Mouse (Mus musculus) MEL-GATA-1-ER (cell line): ENCODE measurements at regions not wholly inside any gene's neighbourhood (a gene's known extent, or its start where the extent isn't known, plus 50 kb on each side); places are given as distances from the start of the nearest gene placed in this dataset.

Experiments used
- DNase-seq: peaks from one replicate; pipeline ENCODE4 v3.0.0-alpha.2; 2012; ENCODE audit warnings: low read depth; ENCODE audit errors: extremely low read depth

DNA sequence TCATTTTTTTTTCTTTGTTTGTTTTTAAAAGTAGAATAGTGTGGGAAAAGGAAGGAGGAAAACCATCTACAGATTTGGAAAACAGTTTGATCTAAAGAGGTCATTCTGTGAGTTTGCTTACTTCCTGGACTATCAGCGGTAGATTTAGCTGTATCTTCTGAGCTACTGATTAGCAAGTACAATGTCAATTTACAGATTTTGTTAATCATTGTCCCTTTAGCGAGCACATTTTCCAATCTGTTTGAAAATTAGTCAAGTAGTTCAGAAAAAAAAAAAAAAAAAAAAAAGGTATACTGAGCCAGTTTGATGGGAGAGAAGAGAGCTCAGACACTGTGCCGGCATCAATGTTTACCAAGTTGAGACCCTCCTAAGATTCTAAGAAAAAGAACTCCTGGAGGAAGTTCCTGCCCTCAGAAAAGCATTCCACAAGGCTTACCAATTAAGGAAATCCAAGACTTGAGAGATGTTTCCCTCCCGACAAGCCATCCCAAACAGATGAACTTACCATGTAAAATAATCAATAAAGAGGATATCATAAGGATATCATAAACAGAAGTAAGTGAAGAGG lies 212.3 kb upstream of the Cited2 start:
- DNase-seq: no peak

DNA sequence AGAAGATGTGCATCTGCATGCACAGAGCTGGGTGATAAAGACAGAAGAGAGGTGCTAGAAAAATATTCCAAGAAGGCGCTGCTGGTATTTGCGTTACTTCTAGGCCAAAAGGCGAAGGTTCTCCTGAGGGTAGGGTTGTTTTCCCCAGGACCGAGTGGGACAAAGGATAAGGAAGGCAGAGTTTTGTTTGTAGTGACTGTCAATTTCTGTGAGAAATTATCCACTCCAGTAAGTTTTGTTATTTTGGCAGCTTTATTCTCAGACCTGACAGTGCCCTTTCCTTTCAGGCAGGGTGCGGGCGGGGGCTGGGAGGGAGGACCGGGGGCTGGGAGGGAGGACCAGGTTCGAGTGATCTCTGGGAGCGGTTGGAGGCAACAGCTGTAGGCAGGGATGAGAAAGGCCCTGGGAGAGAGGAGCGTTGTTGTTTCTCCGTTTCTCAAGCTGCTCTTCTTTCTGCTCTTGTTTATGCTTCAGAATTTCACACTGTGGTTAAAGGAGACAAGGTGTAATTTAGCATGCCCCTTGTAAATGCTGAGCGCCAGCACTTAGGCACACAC lies 211.2 kb upstream of the Cited2 start:
- no peak for DNase-seq

DNA sequence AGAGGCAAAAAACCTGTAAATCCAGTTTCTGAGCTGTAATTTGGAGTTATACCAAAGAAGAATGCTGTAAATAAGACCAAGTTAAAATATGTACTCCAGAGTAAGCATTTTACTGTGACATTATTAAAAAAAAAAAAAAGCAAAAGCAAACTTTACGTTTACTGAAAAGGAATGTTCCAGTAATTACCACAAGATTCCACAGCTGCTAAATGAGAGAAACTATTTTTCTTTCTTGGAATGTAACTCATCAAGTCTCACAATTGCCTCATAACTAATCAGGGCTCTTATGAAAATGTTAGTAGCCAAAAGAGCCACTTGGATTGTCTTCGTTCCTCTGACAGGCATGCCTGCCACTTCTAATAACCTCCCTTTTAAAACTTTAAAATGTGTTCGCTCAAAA lies 210.5 kb upstream of the Cited2 start:
- DNase-seq: no peak

DNA sequence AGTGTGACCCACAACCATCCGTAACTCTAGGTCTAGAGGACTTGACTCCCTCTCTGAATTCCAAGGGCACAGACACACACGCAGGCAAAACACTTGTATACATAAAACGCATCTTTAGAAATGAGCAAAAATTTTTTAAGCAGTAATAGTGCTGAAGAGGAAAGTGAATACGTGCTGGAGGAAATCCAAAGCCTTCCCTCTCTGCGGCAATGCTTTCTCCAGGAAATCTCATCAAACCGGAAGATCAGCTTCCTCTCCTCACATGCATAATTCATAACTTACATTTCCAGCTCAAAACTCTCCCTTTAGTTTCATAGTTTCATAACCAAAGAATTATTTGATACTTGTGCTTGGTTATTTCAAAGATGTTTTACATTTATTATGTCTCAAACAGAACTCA lies 209.3 kb upstream of the Cited2 start:
- no peak for DNase-seq

DNA sequence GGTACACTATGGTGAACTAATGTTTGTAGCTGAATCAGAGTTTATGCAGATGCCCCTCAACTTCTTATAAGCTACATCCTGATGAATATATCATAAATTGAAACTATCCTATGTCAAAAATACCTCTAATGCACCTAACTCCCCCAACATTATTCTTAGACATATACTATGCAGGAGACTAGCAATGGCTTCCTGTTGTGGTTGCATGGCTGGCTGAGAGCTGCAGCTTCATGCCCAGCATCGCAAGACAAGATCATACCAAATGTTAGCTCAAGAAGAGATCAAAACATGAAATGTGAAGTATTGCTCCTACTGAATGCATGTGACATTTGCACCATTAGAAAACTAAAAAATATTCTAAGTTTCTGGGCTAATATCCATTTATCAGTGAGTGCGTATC lies 206.9 kb upstream of the Cited2 start:
- no peak for DNase-seq

DNA sequence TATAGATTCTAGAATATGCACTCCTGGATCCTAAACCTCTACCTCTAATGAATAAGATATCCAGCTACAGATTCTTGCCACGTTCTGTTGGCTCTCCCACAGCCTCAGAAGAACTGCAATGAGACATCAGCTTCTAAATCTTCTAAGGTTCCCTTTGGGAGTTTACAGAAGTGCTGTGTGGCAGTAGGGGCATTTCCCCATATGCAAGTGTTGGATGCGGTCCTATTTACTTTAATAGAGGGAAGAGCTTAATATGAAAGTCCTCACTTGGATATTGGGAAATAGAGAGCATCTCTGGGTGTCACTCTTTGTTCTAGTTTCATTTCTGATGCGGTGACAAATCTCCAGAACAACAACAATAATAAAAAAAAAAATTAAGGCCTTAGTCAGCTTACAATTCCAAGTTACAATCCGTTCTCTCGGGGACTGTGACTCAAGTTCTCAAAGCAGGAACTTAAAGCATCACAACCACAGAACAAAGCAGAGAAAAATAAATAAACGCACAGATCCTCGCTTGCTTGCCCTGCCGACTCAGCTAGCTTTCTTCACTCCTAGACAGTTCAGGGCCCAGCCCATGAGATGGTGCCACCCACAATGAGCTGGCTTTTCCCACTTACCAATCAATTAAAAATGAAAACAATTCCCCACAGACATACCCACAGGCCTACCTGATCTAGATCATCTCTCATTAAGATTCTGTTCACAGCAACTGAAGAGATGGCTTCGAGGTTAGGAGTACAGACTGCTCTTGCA lies 204.4 kb upstream of the Cited2 start:
- DNase-seq: no peak

DNA sequence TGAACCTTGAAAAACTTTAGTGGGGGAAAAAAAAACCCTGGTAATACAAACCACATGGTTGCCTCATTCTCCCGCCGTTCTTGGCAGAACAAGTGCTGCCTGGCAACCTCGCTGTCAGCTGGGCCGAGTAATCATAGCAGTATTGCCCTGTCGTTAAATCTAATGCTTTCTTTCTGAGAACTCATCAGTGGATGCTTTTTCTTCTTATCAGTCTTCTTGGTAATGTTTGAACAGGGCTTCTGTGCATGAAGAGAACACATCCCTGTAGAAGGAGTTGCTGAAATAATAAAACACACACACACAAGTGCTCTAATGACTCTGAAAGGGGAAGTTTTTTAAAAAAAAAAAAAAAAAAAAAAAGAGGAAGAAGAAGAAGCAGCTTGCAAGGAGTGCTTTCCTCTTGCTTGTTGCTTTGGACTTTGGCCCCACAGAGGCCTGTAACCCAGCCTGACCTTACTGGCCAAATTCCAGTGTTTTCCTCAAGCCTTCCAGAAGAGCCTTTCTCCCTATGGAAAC lies 200.9 kb upstream of the Cited2 start:
- DNase-seq: peak; percentile 71

DNA sequence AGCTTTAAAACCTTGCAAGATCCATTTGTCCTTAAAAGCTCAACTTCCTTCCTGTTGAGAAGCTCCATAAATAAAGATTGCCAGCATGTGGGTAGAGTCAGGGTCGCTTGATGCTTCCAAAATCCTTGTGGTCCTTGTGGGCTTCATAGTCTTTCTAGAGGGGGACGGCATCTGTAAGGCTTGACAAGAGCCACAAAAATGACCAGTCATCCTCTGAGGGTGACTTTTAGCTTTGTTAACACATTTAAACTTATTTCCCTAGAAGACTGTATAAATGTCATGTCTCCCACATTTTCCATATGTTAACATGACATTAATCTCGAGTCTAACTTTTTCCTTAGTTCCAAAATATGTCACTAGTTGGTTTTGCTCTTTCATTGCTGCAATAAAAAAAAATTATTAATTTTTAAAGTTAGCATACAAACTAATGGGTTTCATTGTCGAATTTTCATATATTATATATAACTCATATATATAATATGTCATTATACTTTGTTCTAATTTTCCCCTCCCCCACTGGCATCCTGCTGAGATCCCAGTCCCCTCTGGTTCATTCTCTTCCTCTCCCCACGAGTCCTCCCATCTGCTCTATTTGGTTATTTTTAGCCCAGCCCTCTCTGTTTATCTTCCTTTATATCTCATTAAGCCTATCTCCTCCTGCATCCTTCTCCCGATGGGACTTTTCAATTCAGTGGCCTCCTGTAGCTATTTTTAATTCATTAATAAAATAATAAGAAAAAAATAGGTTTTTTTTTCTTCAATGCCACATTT lies 199.3 kb upstream of the Cited2 start:
- DNase-seq: no peak

DNA sequence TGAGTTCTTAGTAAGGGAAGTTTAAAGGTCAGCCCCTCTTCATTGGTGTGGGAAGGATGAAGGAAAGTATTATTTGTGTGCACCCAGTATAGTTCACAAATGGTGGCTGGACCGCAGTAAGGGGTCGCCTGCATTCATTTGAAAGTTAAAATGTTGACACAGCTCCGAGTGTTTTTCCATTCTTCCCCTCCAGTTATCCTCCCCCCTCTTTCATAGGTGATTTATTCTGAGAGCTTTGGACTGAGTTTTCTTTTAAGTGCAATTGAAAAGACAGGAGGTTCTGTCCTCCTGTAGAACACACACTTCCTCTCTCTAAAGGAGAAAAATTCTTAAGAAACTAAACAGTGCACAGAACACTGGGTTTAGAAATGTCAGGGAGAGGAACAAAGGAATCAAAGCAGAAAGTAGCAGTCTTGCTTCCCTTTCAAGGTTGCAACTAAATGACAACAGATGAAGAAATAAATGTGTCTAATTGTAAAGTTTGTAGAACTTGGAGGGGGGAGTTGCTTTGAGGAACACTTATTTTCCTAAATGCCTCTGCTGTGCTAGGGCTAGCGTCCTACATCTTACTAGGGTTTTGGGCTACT lies 195.8 kb upstream of the Cited2 start:
- DNase-seq: no peak

DNA sequence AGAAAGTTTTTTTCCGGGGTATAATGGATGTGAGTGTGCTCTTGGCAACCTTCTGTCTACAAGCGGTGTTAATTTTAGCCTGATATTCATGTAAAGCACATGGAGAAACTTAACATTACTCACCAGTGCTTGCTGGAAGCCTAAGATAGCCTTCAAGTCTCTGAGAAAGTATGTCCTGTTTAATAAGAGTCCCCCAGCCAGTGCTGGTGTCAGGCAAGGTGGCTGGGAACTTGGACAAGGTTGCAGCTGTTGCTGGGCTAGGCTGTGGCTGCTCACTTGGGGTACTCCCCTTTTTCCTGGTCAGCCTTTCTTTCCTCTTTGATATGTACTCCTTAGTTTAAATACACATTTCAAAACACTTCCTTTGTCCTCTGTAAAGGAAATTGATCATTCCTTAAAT lies 194.9 kb upstream of the Cited2 start:
- DNase-seq: no peak

DNA sequence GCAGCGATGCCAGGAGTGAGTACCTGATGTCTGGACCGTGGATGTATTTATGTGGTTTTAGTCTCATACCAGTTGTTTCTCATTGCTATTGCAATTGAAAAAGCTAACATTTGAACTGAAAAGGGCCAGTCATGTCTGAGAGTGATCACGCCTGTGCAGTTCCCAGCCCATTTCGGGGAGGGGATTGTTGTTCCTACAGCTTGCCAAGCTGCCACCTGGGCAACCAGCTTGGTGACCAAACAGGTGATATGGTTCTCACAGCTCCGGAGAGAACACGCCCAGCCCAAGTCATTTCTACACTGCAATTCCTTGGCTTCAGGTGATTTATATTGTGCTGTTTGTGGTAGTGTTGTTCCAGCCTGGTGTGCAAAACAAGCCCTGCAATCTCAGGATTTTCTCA lies 194.2 kb upstream of the Cited2 start:
- no peak for DNase-seq

DNA sequence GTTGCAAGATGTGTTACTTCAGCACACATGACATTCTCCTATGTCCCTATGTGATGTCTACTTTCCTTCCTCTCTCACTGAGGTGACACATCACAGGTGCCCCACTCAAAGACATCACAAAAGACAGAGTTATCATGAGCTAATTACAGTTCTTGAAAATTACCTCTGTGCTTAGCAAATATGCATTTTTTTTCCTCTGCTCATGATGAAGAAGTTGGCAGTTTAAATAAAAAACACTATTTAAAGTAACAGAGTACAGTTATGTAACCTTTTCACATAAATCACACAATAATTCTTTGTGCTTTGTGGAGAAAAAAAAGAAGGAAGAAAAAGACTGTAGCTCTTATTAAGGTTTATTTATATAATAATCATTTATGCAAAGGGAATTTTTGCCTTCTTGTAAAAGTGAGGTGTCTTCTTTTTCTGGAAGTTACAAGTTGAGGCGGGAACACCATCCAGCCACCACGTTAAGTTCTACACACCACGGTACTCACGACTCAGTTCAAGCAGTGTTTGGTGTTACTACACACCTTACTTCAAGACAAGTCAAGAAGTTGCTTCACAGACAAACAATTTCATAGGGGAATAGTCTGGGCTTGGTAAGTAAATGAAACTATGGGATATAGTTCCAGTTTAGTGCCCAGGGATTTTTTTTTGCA lies 193.0 kb upstream of the Cited2 start:
- no peak for DNase-seq

DNA sequence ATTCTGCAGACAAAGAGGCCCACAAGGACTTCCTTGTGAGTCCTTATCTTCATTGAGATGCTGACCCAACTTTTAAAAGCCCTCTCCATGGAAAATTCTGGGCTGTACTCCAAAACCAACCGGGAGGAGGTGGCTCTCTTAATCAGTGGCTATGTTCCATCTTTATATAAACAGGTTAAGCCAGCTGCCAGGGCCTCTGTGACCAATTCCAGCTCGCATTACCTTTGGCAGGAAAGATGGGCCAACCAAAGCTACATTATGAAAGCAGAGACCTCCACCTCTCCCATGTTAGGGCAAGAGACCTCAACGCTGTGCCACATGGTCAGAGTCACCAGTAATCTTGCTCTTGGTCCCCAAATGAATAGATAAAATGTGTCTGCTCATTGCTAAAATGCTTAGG lies 192.0 kb upstream of the Cited2 start:
- no peak for DNase-seq

DNA sequence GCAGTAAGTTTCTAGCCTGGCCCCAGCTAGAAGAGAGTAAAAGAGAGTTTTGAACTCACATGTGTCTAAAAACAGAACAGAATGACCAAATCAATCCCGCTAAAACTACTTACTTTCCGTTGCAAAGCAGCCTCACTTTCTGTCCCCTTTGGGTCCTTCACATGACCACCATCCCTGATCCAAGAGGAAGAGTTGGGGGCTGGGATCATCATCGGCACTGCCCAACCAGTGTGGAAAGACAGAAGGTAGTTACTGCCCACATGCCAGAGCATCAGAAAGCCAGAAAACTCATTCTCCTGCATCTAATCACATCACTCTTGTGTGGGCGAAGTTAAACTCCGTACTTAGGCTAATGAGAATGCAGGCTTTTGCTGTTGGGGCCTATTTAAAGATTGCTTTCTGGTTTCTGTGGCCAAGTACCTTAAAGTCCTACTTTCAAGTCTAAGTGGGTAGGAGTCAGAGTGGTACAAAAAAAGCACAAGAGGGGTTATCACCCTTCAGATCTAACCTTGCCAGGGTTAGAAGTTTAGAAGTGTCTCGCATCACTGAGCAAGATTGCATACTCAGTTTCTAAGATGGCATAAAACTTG lies 184.0 kb upstream of the Cited2 start:
- no peak for DNase-seq

DNA sequence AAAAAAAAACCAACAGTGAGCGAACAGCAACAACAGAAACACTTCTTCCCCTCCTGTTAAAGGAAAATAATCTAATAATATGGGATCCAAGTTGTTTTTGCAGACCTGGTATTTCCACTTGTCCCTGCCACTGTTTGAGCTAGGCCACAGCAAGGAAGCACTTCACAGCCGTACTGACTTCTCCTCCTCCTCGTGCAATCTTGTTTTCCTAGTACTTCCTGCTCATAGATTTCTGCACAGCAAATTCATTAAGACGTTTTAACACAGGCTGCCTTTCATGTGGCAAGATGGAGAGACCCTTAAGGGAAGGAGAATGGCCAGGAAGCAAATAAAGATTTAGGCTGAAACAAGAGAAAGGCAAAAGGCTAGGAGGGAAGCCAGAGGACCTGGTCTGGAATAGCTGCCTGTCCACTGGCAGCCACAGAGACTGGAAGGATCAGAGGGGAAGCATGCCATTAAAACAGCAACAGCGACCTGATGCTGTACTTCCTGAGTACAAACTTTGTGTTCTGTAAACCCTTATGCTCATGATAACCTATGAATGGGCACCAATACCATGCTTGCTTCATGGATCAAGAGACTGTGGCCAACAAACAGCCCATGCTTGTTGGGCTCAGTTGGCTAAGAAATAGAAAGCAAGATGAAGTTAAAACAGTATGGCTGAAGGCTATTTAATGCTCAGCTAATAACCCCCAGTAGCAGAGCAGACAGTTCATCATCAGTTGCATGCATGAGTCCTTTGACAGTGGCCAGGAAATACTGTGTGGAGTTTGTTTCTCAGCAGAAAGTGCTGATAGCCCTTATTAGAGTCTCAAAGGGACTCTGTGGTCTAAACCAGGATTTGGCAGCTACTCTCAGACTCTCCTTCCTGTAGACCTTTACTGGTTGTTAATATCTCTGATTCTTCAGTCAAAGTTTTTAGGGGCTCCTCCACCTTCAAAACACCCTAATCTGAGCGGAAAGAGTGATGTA lies 182.3 kb upstream of the Cited2 start:
- no peak for DNase-seq

DNA sequence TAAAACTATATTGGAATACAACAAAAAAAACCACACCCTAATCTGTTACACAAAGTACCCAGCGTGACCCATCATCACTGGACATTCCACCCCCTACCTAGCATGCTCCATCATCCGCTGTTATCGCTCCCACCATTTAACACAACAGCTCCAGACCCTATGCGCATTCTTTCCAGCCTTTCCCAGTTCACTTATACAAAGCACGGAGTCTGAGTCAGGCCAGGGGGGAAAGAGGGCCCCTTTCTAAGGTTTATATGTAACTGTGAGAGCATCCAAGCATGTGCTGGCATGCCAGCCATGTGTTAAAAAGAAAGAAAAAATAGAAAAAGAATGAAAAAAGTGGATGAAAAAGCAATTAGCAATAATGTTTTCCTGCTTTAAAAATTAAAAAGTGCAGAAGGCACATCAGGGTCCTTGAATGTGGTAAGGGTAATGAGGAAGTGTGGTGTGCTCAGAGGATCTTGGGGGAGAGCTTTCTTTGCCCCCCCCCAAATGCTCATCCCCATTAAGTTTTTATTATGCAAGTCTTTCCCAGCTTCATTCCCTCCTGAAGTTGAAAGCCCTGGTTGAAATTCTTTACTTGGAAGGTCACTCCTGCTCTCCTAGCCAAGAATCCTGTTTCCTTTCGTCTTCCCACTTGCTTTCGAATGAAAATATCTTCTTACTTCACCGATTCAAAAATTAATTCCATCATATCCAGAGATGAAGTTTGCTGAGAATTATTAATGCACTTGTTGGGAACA lies 180.7 kb upstream of the Cited2 start:
- DNase-seq: no peak

DNA sequence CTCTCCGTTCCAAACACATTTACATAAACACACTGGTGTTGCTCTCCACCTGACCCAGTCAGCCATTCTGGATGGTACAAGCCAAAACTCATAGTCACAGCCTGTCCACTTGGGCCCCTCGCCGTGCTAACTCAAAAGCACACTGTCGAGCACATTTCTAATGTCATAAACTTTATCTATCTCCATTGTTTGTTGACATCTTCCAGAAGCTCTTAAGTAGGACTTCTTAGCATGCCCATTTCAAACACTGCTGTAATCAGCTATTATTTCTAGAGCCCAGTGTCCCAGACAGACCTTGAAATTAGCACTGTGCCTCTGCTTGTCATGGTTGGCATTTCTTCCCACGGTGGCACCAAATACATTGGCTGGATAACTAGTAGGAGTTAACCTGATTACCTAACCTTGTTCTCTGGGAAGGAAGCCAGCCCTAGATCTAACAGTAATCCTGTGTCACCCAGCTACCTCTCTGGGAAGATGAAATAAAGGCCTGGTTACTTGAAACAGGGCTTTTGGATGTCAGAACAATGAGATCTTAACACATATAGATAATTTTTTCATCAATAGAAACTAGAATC lies 180.1 kb upstream of the Cited2 start:
- no peak for DNase-seq

DNA sequence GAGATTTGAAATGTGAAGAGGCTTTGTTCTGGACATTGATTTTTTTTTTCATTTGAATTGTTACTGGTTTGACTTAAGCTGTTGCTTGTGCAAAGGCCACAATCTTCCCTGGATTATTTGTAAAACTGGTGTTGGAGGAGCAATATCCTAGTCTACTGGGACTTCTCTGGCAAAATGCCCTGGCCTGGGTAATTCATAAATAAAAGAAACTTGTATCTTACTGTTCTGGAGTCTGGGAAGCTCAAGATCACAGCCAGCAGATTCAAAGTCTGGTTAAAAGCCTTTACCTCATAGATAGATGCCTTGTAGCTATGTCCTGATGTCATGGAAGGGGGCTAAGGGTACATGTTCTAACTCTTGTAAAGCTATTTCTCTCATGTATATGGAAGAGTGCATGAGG lies 177.7 kb upstream of the Cited2 start:
- DNase-seq: no peak

DNA sequence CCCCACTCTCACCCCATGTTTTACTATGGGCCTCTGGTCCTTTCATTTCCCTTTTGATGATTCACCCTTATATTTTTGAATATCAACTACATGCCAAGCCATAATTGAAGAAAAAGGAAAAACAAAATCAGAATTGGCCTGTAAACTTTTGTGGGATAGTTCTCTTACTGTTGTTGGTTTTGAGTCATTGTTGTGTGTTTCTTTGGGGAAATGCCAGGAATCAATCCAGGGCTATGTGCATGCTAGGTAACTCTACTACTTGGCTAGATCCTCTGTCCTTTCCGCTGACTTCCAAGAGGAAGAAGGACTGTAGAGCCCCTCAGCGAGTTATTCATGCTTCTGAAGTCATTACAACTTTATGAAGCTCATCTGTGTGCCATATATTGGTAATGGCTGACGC lies 175.0 kb upstream of the Cited2 start:
- DNase-seq: no peak
